Mouse (Mus musculus) spleen, embryonic (tissue): ENCODE data around the gene Plekhg1.

Experiments used
- CTCF ChIA-PET: fragments of 350-600 bp; sonication (Branson Sonifier 250); formaldehyde crosslinking; loops from one replicate; lab custom pipeline; 2022; lab: Charles Lee

The Plekhg1 gene

GRCm38 (mm10) chr10:3740148-3740503 lies at the start of gene Plekhg1:
Gene Plekhg1 (plus strand): TSS chr10:3740364.
- CTCF ChIA-PET, result no interaction called here

DNA sequence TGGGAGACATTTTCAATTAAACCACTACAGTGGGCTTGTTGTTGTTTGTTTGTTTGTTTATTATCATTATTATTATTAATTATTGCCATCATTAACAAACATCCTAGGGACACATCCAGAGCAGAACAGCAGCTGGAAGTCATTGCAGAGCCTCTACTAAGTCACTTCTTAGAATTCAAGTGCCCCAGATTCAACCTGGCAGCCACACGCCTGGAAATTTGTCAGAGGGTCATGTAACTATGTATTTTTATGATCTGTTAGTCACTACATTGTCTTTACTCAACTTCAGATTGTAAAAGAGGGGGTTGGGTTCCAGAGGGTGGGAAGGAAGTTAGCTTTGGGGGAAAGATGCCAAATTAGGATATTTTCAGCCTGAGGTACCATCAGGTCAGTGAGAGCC lies 47.4 kb upstream of the Plekhg1 start:
- CTCF ChIA-PET, result no interaction called here

- CTCF ChIA-PET, result no interaction called here
These were observed 46.4 kb upstream of the Plekhg1 start for GRCm38 (mm10) chr10:3693699-3694280.

DNA sequence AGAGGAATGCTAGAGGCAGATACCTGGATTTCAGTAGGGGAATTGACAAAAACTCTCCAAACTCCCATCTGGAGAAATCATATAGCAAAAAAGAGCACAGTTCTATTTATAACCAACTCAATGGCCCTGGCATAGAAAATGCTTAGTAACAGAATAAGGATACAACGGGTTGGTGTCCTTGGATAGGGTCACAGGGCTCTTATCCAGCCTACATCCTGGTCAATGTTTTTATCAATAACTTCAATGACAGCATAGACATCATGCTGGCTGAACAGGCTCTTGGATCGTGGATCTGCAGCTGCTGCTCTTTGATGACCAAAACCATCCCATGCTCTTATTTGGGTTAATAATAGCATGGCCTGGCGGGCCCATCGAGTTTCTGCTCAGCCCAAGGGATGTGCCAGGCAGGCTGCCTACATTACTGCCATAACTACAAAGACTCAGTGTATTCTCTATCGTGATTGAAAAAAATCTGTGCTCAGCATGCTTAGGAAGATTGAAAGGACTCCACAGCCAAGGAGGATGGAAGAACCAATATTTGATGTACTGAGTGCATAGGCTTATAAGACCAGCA lies 44.7 kb upstream of the Plekhg1 start:
- CTCF ChIA-PET, result no interaction called here

DNA sequence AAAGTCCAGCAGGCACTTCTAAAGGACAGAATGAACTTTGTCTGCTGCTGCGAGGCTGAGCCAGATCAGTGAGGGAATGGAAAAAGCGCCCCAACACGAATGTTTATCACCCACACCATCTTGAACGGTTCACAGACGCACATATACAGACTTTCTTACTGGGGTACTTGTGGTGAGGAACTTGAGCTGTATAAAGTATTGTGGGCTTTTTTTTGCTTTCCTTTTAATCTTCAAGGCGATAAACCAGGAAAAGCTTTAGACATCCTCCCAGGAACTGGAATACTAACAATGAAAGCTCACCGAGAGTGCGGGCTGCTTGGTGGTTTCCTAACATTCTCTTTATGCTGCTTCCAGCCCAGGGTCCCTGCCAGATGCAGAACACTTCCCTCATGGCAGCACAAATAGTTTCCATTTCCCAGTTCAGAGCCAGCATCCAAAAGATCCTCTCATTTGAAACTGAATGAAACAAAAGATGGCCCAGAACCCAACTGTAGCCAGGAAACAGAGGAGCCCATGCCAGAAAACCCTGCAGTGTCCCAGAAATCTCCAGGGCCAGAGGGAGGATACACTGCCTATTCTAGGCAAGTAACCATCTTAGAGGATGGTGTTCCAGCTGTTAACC lies 43.3 kb upstream of the Plekhg1 start:
- CTCF ChIA-PET, result interaction anchor here (0.5 kb wide), 1 partner anchor 105 kb away, joined by 3 read pairs; no protein-coding TSS in a partner anchor

DNA sequence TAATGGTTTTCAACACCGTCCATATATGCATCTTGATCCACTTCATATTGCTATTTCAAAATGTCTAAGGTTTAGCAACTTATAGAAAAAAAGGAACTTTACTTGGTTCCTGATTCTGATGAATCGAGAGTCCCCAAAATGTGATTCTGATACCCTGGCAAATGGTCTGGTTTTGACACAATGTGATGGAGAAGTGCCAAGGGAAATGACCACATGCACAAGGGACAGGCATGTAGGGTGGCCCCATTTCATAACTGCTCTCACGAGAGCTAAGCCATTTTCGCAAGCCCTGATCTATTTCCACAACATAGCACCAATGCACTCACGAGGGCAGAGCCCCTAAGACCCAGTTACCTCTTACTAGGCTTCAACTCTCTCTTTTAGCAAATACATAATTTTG lies 42.7 kb upstream of the Plekhg1 start:
- CTCF ChIA-PET, result no interaction called here

- CTCF ChIA-PET, result no interaction called here
These were observed 39.7 kb upstream of the Plekhg1 start for GRCm38 (mm10) chr10:3700225-3701073.

DNA sequence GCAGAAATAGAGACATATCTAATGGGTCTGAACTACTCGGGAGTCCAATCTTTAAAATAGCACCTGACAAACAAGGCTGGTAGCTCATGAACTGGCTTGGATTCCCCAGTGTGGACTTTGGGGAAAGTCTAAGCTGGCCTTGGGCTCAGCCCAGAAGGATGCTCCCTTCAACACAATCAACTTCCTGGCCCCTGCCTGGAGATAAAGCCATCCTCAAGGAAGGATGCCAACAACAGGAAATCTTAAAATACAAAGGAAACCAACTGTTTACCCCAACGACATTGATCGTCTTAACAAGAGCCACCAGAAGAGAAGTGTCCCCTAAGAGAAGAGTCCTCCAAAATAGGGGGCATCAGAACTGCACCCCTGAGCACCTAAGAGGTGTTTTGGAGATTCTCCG lies 38.3 kb upstream of the Plekhg1 start:
- CTCF ChIA-PET, result no interaction called here

GRCm38 (mm10) chr10:3702585-3702984 lies 37.6 kb upstream of the Plekhg1 start:
- CTCF ChIA-PET, result no interaction called here

- CTCF ChIA-PET, result no interaction called here
These were observed 33.9 kb upstream of the Plekhg1 start for GRCm38 (mm10) chr10:3706231-3706630.

GRCm38 (mm10) chr10:3710081-3710480 lies 30.1 kb upstream of the Plekhg1 start:
- CTCF ChIA-PET, result no interaction called here

DNA sequence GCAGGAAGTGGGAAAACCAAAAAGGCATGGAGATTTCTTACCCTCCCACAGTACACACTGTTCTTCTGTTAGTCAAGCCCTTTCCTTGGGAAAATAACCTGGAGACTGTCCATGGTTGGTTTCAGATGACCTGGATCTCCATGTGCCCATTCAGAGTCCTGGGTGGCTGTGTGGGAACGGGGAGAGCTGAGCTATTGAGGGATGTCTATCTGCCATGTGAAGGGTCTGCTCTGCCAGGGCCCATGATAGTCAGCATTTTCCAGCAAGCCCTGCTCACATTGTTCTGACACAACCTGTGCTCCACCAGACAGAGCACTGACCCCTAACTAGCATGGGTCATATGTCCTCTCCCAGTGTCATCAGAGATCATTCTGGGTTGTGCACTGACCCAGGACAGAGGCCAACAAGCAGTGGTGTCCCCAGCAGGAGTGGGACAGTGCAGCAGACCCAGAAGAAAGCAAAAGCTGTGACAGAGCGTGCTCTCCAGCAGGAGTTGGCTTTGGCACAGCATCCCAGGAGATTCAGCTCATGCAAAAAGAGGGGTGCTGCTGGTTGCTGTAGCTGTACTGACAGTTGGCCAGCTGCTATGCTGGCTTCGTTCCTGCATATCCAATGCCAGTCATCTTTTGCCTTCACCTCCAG lies 24.7 kb upstream of the Plekhg1 start:
- CTCF ChIA-PET, result no interaction called here

- CTCF ChIA-PET, result no interaction called here
These were observed 21.9 kb upstream of the Plekhg1 start for GRCm38 (mm10) chr10:3718021-3718865.

DNA sequence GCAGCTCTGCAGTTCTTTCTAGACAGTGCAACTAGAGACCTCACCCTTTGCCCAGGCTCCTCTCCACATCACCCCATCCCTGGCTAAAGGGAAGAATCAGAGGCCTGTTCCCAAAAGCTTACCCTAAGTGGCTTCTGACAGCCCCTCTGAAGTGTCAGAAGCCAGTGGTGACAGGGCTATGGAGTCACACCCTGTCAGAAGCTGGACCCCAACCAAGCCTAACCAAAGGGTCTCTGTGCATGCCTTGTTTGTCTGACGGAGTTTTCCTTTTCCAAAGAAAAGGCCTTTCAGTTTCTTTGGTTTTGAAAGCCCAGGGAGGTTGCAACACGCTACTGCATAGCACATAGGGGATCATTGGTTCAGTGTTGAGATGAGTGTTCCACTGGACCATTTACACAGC lies 19.9 kb upstream of the Plekhg1 start:
- CTCF ChIA-PET, result no interaction called here

- CTCF ChIA-PET, result no interaction called here
These were observed 17.8 kb upstream of the Plekhg1 start for GRCm38 (mm10) chr10:3722339-3722738.

DNA sequence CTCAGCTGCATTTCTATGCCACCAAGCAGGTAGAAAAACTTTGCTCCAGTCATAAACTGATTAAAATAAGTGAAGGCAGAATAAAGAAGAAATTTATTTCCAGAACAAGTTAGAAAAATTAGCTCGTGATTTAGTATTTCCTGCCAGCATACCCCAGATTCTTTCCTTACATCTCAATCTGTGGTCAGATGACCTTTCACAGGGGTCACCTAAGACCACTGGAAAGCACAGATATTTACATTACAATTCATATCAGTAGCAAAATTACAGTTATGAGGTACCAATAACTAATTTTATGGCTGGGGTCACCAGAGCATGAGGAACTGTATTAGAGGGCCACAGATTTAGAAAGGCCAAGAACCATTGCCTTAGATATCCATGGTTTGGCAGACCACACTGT lies 15.5 kb upstream of the Plekhg1 start:
- CTCF ChIA-PET, result no interaction called here

- CTCF ChIA-PET, result no interaction called here
These were observed 10.5 kb upstream of the Plekhg1 start for GRCm38 (mm10) chr10:3729666-3730065.

DNA sequence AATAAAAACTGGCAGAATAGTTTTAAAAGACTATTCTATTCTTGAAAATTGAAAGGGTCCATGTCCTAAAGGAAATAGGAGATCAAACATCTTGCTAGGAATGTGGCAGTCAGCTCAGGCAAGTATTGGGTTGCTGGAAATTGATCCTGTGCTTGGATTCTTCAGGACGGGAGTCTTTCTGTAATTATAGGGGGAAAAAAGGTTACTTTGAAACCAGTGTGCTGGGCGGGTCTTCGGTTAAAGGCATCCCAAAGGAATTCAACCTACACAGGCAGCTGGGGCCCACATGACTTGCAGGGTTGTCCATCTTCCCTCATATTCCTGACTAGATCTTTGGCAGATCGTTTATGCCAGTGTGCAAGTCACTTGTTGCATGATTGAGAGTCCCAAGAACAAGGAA lies 9.8 kb upstream of the Plekhg1 start:
- CTCF ChIA-PET, result no interaction called here

GRCm38 (mm10) chr10:3737034-3737433 lies 3.1 kb upstream of the Plekhg1 start:
- CTCF ChIA-PET, result no interaction called here

DNA sequence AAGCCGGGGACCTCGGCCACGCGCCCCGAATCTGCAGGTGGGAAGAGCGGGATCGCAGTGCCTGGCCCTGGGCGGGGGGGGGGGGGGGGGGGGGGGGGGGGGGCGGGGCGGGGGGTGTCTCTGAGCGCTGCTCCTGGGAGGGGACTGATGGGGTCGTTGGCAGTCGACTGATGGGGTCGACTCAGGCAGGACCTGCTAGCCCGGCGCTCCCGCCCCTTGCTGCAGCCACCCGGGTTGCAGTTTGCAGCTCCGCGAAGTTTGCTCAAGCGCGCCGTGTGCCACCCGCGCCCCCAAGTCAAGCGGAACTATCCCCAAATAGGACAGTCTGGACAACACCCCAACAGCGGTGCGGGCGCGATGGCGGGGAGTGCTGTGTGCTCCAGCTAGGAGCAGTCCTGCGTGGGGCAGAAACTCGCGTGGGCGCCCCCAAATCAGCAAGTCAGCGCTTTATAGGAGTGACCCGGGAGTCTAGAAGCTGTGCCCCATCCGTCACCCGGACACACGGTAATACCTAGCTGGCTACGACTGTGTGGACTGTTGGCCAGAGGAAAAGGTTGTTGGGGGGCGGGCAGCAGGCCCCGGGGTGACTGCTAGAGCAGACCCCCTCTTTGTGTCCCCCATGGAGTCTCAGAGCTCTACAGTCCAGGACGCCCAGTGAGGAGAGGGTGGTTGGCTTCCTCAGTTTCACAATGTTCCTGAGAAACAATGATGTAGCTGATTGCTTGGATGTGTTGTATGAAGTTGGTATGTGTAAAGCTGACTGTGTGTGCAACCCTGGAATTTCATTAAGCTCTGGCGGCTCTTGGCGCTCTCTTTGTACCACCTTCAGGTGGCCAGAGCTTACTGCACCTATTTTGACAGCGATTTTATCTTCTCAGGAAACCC lies 582 bp downstream of the Plekhg1 start:
- CTCF ChIA-PET, result no interaction called here
